Mouse (Mus musculus) layer of hippocampus, adult 2 months (tissue): ENCODE results near the gene Hdhd3. TPM values are rescaled to one million over a fixed set of nuclear protein-coding genes. Genes with fewer than 3 reads are reported as not detected.

ENCODE experiments used
- DNase-seq, 2 experiments: peaks; one replicate each; pipeline ENCODE4 v3.0.0; 2022; ENCODE audit warnings: low spot score in 2 of 2
- H3K27ac ChIP-seq: fragments of 200-600 bp; 2 replicates; pipeline ENCODE4 v1.8.1; 2022
- H3K4me3 ChIP-seq: fragments of 200-600 bp; 2 replicates; pipeline ENCODE4 v1.8.1; 2022; ENCODE audit warnings: mild to moderate bottlenecking
- CTCF ChIP-seq: fragments of 200-600 bp; conservative IDR thresholded peaks from 2 replicates; pipeline ENCODE4 v1.8.1; 2022; ENCODE audit warnings: antibody characterized with exemption, mild to moderate bottlenecking, moderate library complexity
- total RNA-seq, 2 experiments: library from RNA; stranded (reverse); gene quantifications; 2 replicates each; pipeline ENCODE4 v1.2.3; 2021

The Hdhd3 gene
- total RNA-seq, 2 experiments from 2014 or later: 7.9 to 11.1 TPM

GRCm38 (mm10) chr4:62519122-62519848, 16.0 kb upstream of the Hdhd3 start:
- no peak for DNase-seq
- Histone ChIP-seq H3K27ac (peak overlapping the region; percentile 88), H3K4me3 (peak overlapping the region; percentile 96)
- no peak for TF ChIP-seq CTCF

GRCm38 (mm10) chr4:62518416-62519121, 15.3 kb upstream of the Hdhd3 start:
- TF ChIP-seq CTCF: no peak
- DNase-seq: no peak
- Histone ChIP-seq H3K4me3 (peak overlapping the region; percentile 96), H3K27ac (peak overlapping the region; percentile 88; the same call in 1 of the 2 replicates)

- no peak for DNase-seq
- Histone ChIP-seq H3K4me3 (no peak overlapping the region), H3K27ac (no peak overlapping the region)
- 0 out of 2 replicates have a peak, but pooled peaks have one; percentile 4 for TF ChIP-seq CTCF
Measured at GRCm38 (mm10) chr4:62517538-62518415, 14.5 kb upstream of the Hdhd3 start.

DNA sequence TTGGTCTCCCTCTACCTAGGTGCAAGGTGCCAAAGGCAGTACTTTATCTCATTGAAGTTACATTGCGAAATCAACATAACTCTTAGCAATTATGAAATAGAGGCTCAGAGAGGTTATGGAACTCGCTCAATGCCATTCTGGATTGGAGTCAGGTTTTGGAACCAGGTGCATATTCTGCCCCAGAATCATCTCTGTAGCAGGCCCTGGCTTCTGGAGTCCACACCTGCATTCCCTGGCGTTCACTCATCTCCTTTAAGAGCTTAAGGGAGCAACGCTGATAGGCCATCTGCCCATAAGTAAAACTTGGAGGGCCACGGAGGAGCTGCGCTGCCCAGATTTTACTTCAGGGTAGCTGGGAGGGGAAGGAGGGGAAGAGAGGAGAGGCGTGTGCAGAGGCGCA, 13.8 kb upstream of the Hdhd3 start:
- TF ChIP-seq CTCF: no peak
- Histone ChIP-seq H3K4me3 (no peak overlapping the region), H3K27ac (no peak overlapping the region)
- no peak for DNase-seq

DNA sequence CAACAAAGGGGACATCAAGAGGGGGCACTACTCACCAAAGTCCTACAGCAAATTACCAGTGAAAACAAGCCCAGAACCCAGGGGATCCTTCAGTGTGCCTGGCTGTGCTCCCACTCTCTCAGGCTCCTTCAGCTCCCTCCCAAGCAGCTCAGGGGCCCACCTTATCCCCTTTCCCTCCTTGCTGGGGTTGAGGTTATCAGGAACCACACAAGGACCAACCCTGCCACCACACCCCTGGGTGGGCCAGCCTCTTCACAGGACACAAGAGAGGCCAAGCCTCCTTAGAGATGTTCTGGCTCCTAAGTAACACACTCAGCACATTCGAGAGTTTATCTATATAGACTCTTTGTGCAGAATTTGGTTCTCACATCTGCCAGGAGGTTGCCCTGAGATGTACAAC, 13.3 kb upstream of the Hdhd3 start:
- Histone ChIP-seq H3K27ac (peak overlapping the region; percentile 39; the same call in 1 of the 2 replicates), H3K4me3 (no peak overlapping the region)
- DNase-seq: no peak
- no peak for TF ChIP-seq CTCF

DNA sequence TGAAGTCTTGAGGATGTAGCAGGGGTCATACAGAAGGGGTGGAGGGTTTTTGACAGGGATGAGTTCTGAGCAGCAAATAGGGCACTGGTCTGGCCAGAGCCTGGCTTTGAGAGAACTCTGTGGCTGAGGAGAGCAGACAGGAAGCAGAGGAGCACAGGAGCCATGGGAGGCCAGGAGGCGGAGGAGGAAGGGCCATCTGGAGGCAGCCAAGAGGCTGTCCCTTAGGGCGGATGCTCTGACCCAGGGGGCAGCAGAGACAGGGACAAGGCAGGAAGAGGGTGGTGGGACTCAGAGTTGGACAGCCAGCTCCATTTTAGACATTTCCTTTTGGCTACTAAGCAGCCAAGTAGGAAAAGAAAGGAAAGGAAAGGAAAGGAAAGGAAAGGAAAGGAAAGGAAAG, 12.8 kb upstream of the Hdhd3 start:
- Histone ChIP-seq H3K27ac (peak overlapping the region; percentile 43; the same call in 1 of the 2 replicates), H3K4me3 (no peak overlapping the region)
- no peak for DNase-seq
- peak; percentile 23; the same call in 1 of the 2 replicates for TF ChIP-seq CTCF

GRCm38 (mm10) chr4:62515490-62515889, 12.2 kb upstream of the Hdhd3 start:
- no peak for DNase-seq
- peak overlapping the region; percentile 43; the same call in 1 of the 2 replicates for H3K27ac ChIP-seq
- no peak overlapping the region for H3K4me3 ChIP-seq
- no peak for TF ChIP-seq CTCF

GRCm38 (mm10) chr4:62514995-62515394, 11.7 kb upstream of the Hdhd3 start:
- TF ChIP-seq CTCF: no peak
- DNase-seq: no peak
- Histone ChIP-seq H3K4me3 (no peak overlapping the region), H3K27ac (no peak overlapping the region)

- DNase-seq: no peak
- Histone ChIP-seq H3K27ac (no peak overlapping the region), H3K4me3 (no peak overlapping the region)
- TF ChIP-seq CTCF: no peak
Measured at GRCm38 (mm10) chr4:62513998-62514506, 10.8 kb upstream of the Hdhd3 start.

GRCm38 (mm10) chr4:62509946-62510345, 6.7 kb upstream of the Hdhd3 start:
- DNase-seq: no peak
- no peak for TF ChIP-seq CTCF
- Histone ChIP-seq H3K4me3 (no peak overlapping the region), H3K27ac (no peak overlapping the region)

GRCm38 (mm10) chr4:62508839-62509238, 5.6 kb upstream of the Hdhd3 start:
- Histone ChIP-seq H3K27ac (no peak overlapping the region), H3K4me3 (no peak overlapping the region)
- DNase-seq: no peak
- TF ChIP-seq CTCF: no peak

DNA sequence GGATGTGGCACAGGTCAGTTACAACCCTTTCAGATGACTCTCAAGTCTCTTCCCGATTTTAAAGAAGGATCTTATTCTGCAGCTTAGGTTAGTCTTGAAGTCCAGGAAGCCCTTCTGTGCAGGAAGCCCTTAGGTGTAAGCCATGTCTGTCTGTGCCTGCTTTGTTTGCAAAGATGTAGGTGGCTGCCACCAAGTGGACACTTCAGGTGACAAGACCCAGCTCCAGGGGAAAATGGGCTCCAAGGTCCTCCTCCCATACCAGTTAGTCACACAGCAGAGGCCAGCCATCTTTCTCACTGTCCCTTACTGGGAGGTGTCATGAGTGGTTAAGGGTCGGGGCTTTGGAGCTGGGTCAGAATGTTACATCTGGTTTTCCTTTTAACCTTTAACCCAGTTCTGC, 3.5 kb upstream of the Hdhd3 start:
- TF ChIP-seq CTCF: peak; percentile 61
- DNase-seq: no peak
- Histone ChIP-seq H3K27ac (no peak overlapping the region), H3K4me3 (no peak overlapping the region)
